10 mouse cellular contexts compared by ENCODE assay signal in genomic region chr11:69078805-69079438, GRCm38 (mm10). TPM values are rescaled to one million over a fixed set of nuclear protein-coding genes. Genes with fewer than 3 reads are reported as not detected.
DNase-seq lines count a peak whose midpoint lies in the region; ATAC-seq lines count a peak whose summit lies in the region.
"Had no signal": no experiment of that assay in that cellular context is flagged by ENCODE, and none has a peak within 500 bp of the region (broad histone marks: within the 10 kb centered on the region; RNA-seq: fewer than 3 reads in every experiment).

No protein-coding gene starts in this region.

- H3K27me3 ChIP-seq in heart, embryonic 15.5 days: no peaks in the 10 kb centered on the region

- ATAC-seq in heart, embryonic 15.5 days (replicated peaks; ENCODE audit: insufficient number of reproducible peaks, insufficient read depth, low FRiP score, low read depth): no peak

- no peak overlapping the region for H3K4me2 ChIP-seq in heart, embryonic 15.5 days
- H3K4me2 ChIP-seq: lung, embryonic 14.5 days had no signal

- H3K4me3 ChIP-seq in heart, embryonic 15.5 days: no peak overlapping the region

- intact Hi-C loops in heart, postnatal 10 days (cut with DNase I): no loop called here
- intact Hi-C loops in left cerebral cortex, postnatal 10 days (cut with DNase I): no loop called here

- no peaks in the 10 kb centered on the region for H3K9me3 ChIP-seq in heart, embryonic 15.5 days (replicated peaks)

- H3K4me1 ChIP-seq in heart, embryonic 15.5 days (replicated peaks): peaks cover 22% of the 10 kb centered on the region

- no peak for DNase-seq in heart, adult 8-10 months (ENCODE audit: low spot score)
- DNase-seq in spleen, postnatal 36 days (ENCODE audit: low spot score in 2 of 2): peak; percentile 82
- no peak for DNase-seq in spleen, postnatal 4 days (ENCODE audit: low spot score in 2 of 2)
- DNase-seq in heart, postnatal 10 days: peak; percentile 35 to 39
- no peak for DNase-seq in right cerebral cortex, postnatal 25 days
- no peak for DNase-seq in right cerebral cortex, adult 18-20 months
- no peak for DNase-seq in left cerebral cortex, postnatal 10 days (ENCODE audit: extremely low spot score in 1 of 2, low spot score in 2 of 2)
- DNase-seq: layer of hippocampus, adult 9-11 months; lung, embryonic 14.5 days had no signal

- no peaks in the 10 kb centered on the region for H3K36me3 ChIP-seq in heart, embryonic 15.5 days

- H3K27ac ChIP-seq in heart, embryonic 15.5 days: 0 out of 2 replicates have a peak overlapping the region, but pooled peaks have one; percentile 26

- 69% methylated on average over 5 of the region's 5 CpGs for WGBS in heart, embryonic 15.5 days

- H3K9ac ChIP-seq in heart, embryonic 15.5 days: no peak overlapping the region
- H3K9ac ChIP-seq: lung, embryonic 14.5 days had no signal

RNA-seq across cellular contexts. Expression of gene Tmem107, which starts 8.3 kb away (rescaled TPM):
- polyA plus RNA-seq in heart, embryonic 15.5 days (2015; fragmentation: Nextera tagmentation; extraction: Ambion mirVana): 37.0 and 40.9 TPM in 2 replicates
- total RNA-seq in heart, adult 8-10 months (2022): 1 to 10 TPM; 6.3 to 8.4 (median 7.5) TPM
- total RNA-seq in heart, postnatal 10 days (2021): 1 to 10 TPM; 5.8 to 7.8 TPM
- total RNA-seq in left cerebral cortex, postnatal 10 days (2021): 10 to 100 TPM; 12.0 to 12.1 TPM

RNA-seq across cellular contexts. Expression of gene Vamp2, which starts 9.4 kb away (rescaled TPM):
- polyA plus RNA-seq in heart, embryonic 15.5 days (2015; fragmentation: Nextera tagmentation; extraction: Ambion mirVana): 82.2 and 96.4 TPM in 2 replicates
- 10 to 100 TPM; 57.1 to 72.2 (median 68.6) TPM for total RNA-seq in heart, adult 8-10 months (2022)
- total RNA-seq in heart, postnatal 10 days (2021): 10 to 100 TPM; 71.1 to 85.8 TPM
- total RNA-seq in left cerebral cortex, postnatal 10 days (2021): 1,000 to 10,000 TPM; 1,124 to 1,163 TPM

RNA-seq across cellular contexts. Expression of gene Per1, which starts 16.1 kb away (rescaled TPM):
- polyA plus RNA-seq in heart, embryonic 15.5 days (2015; fragmentation: Nextera tagmentation; extraction: Ambion mirVana): 16.1 and 25.2 TPM in 2 replicates
- total RNA-seq in heart, adult 8-10 months (2022): 10 to 100 TPM; 33.3 to 81.2 (median 48.5) TPM
- total RNA-seq in heart, postnatal 10 days (2021): 100 to 1,000 TPM in 1 of 2 experiments, 10 to 100 TPM in 1; 61.4 to 101 TPM
- 10 to 100 TPM; 71.2 to 83.9 TPM for total RNA-seq in left cerebral cortex, postnatal 10 days (2021)

RNA-seq across cellular contexts. Expression of gene Borcs6, which starts 19.4 kb away (rescaled TPM):
- 10.5 and 11.7 TPM in 2 replicates for polyA plus RNA-seq in heart, embryonic 15.5 days (2015; fragmentation: Nextera tagmentation; extraction: Ambion mirVana)
- total RNA-seq in heart, adult 8-10 months (2022): 10 to 100 TPM; 16.1 to 18.7 (median 17.1) TPM
- 10 to 100 TPM; 16.7 to 19.4 TPM for total RNA-seq in heart, postnatal 10 days (2021)
- total RNA-seq in left cerebral cortex, postnatal 10 days (2021): 10 to 100 TPM; 21.9 to 25.5 TPM

RNA-seq across cellular contexts. Expression of gene Aurkb, which starts 33.5 kb away (rescaled TPM):
- 64.3 and 92.4 TPM in 2 replicates for polyA plus RNA-seq in heart, embryonic 15.5 days (2015; fragmentation: Nextera tagmentation; extraction: Ambion mirVana)
- total RNA-seq in heart, adult 8-10 months (2022): under 1 TPM in 2 of 4 experiments, not detected in 2; 0.33 to 0.75 TPM
- 10 to 100 TPM; 11.6 to 15.4 TPM for total RNA-seq in heart, postnatal 10 days (2021)
- total RNA-seq in left cerebral cortex, postnatal 10 days (2021): 1 to 10 TPM; 3.0 to 3.1 TPM

Comparison
In these comparisons a context has a peak if more than half of its experiments do, and no peak if none do; other contexts are left out.
1. DNase-seq: peak in spleen, postnatal 36 days (2 of 2) and heart, postnatal 10 days (2 of 2); none in heart, adult 8-10 months (single experiment), spleen, postnatal 4 days (0 of 2), right cerebral cortex, postnatal 25 days (single experiment), right cerebral cortex, adult 18-20 months (single experiment) and left cerebral cortex, postnatal 10 days (0 of 2).
2. RNA of gene Vamp2, which starts 9.4 kb away (total RNA-seq): 1,124 to 1,163 TPM in left cerebral cortex, postnatal 10 days; 71.1 to 85.8 TPM in heart, postnatal 10 days and 57.1 to 72.2 TPM in heart, adult 8-10 months; every median in the first group is over 10 times any median in the second.